Mouse (Mus musculus): Measurements from ENCODE around the gene F2. TPM values are rescaled to one million over a fixed set of nuclear protein-coding genes. Genes with fewer than 3 reads are reported as not detected.

The F2 gene
- polyA plus RNA-seq, 1 experiment from 2014 or later: 638 TPM

DNA sequence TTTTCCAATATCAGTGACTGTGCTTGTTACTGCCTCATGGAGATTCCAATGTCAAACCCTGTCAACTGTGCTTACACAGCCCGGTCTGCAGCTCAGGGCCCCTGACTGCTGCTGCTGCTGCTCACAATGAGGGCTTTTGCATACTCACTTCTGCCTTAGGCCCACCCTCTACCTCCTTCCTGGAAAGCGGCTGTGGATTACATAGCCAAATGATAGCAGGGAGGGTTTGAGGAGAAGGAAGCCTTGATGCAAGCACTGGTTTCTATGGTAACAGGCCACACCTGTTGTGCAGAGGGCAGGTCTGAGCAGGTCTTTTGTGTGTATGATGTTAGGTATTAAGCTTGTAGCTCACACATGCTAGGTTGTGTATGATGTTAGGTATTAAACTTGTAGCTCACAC lies 31.5 kb upstream of the F2 start:
- Histone ChIP-seq H3K9me3 (replicated peaks; ENCODE audit: control insufficient read depth, low read length) (no peaks in the 10 kb centered on the region), H3K27me3 (ENCODE audit: control insufficient read depth, insufficient read depth, low read depth, low read length) (no peaks in the 10 kb centered on the region), H3K4me3 (ENCODE audit: low read depth, low read length) (no peak overlapping the region), H3K9ac (ENCODE audit: low read depth, low read length) (no peak overlapping the region), H3K4me2 (ENCODE audit: low read depth, low read length) (no peak overlapping the region), H3K36me3 (ENCODE audit: control insufficient read depth, insufficient read depth) (peaks cover 44% of the 10 kb centered on the region), H3K4me1 (ENCODE audit: control insufficient read depth, low read depth, low read length) (no peaks in the 10 kb centered on the region), H3K27ac (ENCODE audit: low read length) (no peak overlapping the region)
- 67% methylated on average over 2 of the region's 2 CpGs for WGBS (ENCODE audit: insufficient replicate concordance)
- ATAC-seq (ENCODE audit: low read depth): no peak

- WGBS (ENCODE audit: insufficient replicate concordance): 84% methylated on average over 6 of the region's 6 CpGs
- Histone ChIP-seq H3K36me3 (ENCODE audit: control insufficient read depth, insufficient read depth) (peaks cover 42% of the 10 kb centered on the region), H3K27ac (ENCODE audit: low read length) (no peak overlapping the region), H3K4me1 (ENCODE audit: control insufficient read depth, low read depth, low read length) (no peaks in the 10 kb centered on the region), H3K27me3 (ENCODE audit: control insufficient read depth, insufficient read depth, low read depth, low read length) (no peaks in the 10 kb centered on the region), H3K4me2 (ENCODE audit: low read depth, low read length) (no peak overlapping the region), H3K9ac (ENCODE audit: low read depth, low read length) (no peak overlapping the region), H3K4me3 (ENCODE audit: low read depth, low read length) (no peak overlapping the region), H3K9me3 (replicated peaks; ENCODE audit: control insufficient read depth, low read length) (no peaks in the 10 kb centered on the region)
- ATAC-seq (ENCODE audit: low read depth): no peak
These were observed 30.2 kb upstream of the F2 start for GRCm38 (mm10) chr2:91666386-91666910.

DNA sequence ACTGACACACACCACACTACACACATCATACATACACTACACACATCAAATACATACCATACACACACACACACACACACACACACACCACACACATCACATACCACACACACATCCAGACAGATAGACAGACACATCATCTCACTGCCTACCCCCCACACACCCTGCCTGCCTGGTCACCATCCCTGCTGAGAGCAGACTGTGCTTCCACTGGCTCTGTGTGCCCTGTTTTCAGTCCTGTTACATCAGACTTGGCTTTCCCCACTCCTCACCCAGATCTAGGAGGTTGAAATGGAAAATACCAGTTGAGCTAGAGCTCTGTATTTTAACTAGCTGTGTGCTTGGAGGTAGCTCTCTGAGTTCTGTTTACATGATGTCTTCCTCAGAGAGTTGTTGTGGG lies 28.6 kb upstream of the F2 start:
- H3K9me3 ChIP-seq (replicated peaks; ENCODE audit: control insufficient read depth, low read length): no peaks in the 10 kb centered on the region
- no peaks in the 10 kb centered on the region for H3K27me3 ChIP-seq (ENCODE audit: control insufficient read depth, insufficient read depth, low read depth, low read length)
- H3K27ac ChIP-seq (ENCODE audit: low read length): no peak overlapping the region
- ATAC-seq (ENCODE audit: low read depth): no peak
- no peak overlapping the region for H3K9ac ChIP-seq (ENCODE audit: low read depth, low read length)
- no peak overlapping the region for H3K4me2 ChIP-seq (ENCODE audit: low read depth, low read length)
- no peaks in the 10 kb centered on the region for H3K4me1 ChIP-seq (ENCODE audit: control insufficient read depth, low read depth, low read length)
- H3K36me3 ChIP-seq (ENCODE audit: control insufficient read depth, insufficient read depth): peaks cover 32% of the 10 kb centered on the region
- H3K4me3 ChIP-seq (ENCODE audit: low read depth, low read length): no peak overlapping the region

- Histone ChIP-seq H3K4me1 (ENCODE audit: control insufficient read depth, low read depth, low read length) (no peaks in the 10 kb centered on the region; the same call in 1 of the 2 replicates), H3K9me3 (replicated peaks; ENCODE audit: control insufficient read depth, low read length) (no peaks in the 10 kb centered on the region), H3K9ac (ENCODE audit: low read depth, low read length) (no peak overlapping the region), H3K4me2 (ENCODE audit: low read depth, low read length) (no peak overlapping the region), H3K36me3 (ENCODE audit: control insufficient read depth, insufficient read depth) (peaks cover 32% of the 10 kb centered on the region), H3K27ac (ENCODE audit: low read length) (no peak overlapping the region), H3K4me3 (ENCODE audit: low read depth, low read length) (no peak overlapping the region), H3K27me3 (ENCODE audit: control insufficient read depth, insufficient read depth, low read depth, low read length) (no peaks in the 10 kb centered on the region)
- no peak for ATAC-seq (ENCODE audit: low read depth)
- WGBS (ENCODE audit: insufficient replicate concordance): 71% methylated on average over 6 of the region's 6 CpGs
These were observed 24.8 kb upstream of the F2 start for GRCm38 (mm10) chr2:91660981-91661380.

DNA sequence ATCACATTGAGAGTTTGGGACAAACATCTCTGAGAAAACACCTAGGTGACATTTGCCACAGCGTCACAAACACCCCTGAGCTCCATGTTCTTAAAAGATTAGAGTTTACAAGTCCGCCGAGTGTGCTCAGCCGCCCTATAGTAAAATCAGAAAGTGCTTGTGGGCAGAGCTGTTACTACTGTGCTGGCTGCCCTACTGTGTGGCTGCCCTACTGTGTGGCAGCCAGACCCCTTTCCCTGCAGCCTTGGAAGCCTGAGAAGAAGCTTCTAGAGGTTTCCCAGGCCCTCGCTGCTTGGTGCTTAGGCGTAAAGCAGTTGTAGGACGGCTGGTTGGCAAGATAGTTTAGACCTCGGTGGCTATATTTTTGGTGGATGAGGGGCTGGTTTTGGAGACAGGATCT lies 23.4 kb upstream of the F2 start:
- H3K4me2 ChIP-seq (ENCODE audit: low read depth, low read length): no peak overlapping the region
- WGBS (ENCODE audit: insufficient replicate concordance): 85% methylated on average over 8 of the region's 8 CpGs
- H3K27ac ChIP-seq (ENCODE audit: low read length): no peak overlapping the region
- no peak overlapping the region for H3K9ac ChIP-seq (ENCODE audit: low read depth, low read length)
- H3K4me1 ChIP-seq (ENCODE audit: control insufficient read depth, low read depth, low read length): no peaks in the 10 kb centered on the region; the same call in 1 of the 2 replicates
- H3K27me3 ChIP-seq (ENCODE audit: control insufficient read depth, insufficient read depth, low read depth, low read length): no peaks in the 10 kb centered on the region
- H3K36me3 ChIP-seq (ENCODE audit: control insufficient read depth, insufficient read depth): peaks cover 40% of the 10 kb centered on the region
- no peak for ATAC-seq (ENCODE audit: low read depth)
- H3K9me3 ChIP-seq (replicated peaks; ENCODE audit: control insufficient read depth, low read length): no peaks in the 10 kb centered on the region
- H3K4me3 ChIP-seq (ENCODE audit: low read depth, low read length): no peak overlapping the region

DNA sequence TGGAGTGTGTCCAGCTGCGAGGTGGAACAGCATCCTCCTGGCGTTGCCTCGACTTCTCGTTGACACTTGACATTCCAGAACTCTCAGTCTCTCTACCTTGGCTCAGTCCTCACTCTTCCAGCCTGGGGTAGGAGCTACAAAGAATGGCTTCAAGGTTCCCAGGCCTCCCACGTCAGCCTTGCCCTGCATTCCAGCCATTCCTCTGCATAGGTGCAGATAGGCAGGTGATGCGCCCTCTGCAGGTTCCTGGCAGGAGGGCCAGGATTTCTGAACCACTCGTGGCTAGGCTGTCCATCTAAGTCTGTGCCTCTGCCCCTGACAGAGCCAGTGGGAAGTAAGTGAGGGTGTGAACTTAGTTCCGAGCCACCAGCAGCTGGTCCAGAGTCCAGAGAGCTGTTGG lies 20.6 kb upstream of the F2 start:
- no peaks in the 10 kb centered on the region for H3K27me3 ChIP-seq (ENCODE audit: control insufficient read depth, insufficient read depth, low read depth, low read length)
- H3K9me3 ChIP-seq (replicated peaks; ENCODE audit: control insufficient read depth, low read length): no peaks in the 10 kb centered on the region
- no peak overlapping the region for H3K4me3 ChIP-seq (ENCODE audit: low read depth, low read length)
- H3K9ac ChIP-seq (ENCODE audit: low read depth, low read length): no peak overlapping the region
- ATAC-seq (ENCODE audit: low read depth): no peak
- no peak overlapping the region for H3K27ac ChIP-seq (ENCODE audit: low read length)
- H3K4me2 ChIP-seq (ENCODE audit: low read depth, low read length): no peak overlapping the region
- peaks cover 8% of the 10 kb centered on the region for H3K4me1 ChIP-seq (ENCODE audit: control insufficient read depth, low read depth, low read length)
- H3K36me3 ChIP-seq (ENCODE audit: control insufficient read depth, insufficient read depth): peaks cover 29% of the 10 kb centered on the region
- WGBS (ENCODE audit: insufficient replicate concordance): 70% methylated on average over 8 of the region's 8 CpGs

DNA sequence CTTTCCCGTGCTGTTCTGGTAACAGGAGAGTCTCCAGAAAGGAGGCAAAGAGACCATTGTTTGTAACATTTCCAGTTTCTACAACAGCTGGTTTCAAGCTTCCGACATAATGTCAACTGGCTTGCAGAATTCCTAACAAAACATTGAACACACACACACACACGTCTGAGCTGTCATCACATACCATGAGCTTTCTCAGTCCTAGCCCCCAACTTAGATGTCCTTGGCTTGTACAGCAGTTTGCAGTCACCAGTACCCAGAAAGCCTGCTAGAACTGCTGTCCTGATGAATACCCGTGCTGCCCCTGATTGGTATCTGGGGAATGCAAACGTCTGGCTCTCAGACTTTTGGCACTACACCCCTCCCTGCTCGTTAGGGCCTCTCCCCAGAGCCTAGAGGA lies 19.6 kb upstream of the F2 start:
- ATAC-seq (ENCODE audit: low read depth): no peak
- Histone ChIP-seq H3K27ac (ENCODE audit: low read length) (no peak overlapping the region), H3K9ac (ENCODE audit: low read depth, low read length) (no peak overlapping the region), H3K36me3 (ENCODE audit: control insufficient read depth, insufficient read depth) (peaks cover 29% of the 10 kb centered on the region), H3K4me1 (ENCODE audit: control insufficient read depth, low read depth, low read length) (peaks cover 13% of the 10 kb centered on the region), H3K27me3 (ENCODE audit: control insufficient read depth, insufficient read depth, low read depth, low read length) (no peaks in the 10 kb centered on the region), H3K4me2 (ENCODE audit: low read depth, low read length) (no peak overlapping the region), H3K4me3 (ENCODE audit: low read depth, low read length) (no peak overlapping the region), H3K9me3 (replicated peaks; ENCODE audit: control insufficient read depth, low read length) (no peaks in the 10 kb centered on the region)
- WGBS (ENCODE audit: insufficient replicate concordance): 63% methylated on average over 6 of the region's 6 CpGs

- H3K9ac ChIP-seq (ENCODE audit: low read depth, low read length): no peak overlapping the region
- peaks cover 13% of the 10 kb centered on the region for H3K4me1 ChIP-seq (ENCODE audit: control insufficient read depth, low read depth, low read length)
- no peaks in the 10 kb centered on the region for H3K27me3 ChIP-seq (ENCODE audit: control insufficient read depth, insufficient read depth, low read depth, low read length)
- no peaks in the 10 kb centered on the region for H3K9me3 ChIP-seq (replicated peaks; ENCODE audit: control insufficient read depth, low read length)
- no peak for ATAC-seq (ENCODE audit: low read depth)
- H3K27ac ChIP-seq (ENCODE audit: low read length): no peak overlapping the region
- H3K4me2 ChIP-seq (ENCODE audit: low read depth, low read length): no peak overlapping the region
- H3K4me3 ChIP-seq (ENCODE audit: low read depth, low read length): no peak overlapping the region
- WGBS (ENCODE audit: insufficient replicate concordance): 75% methylated on average over 5 of the region's 5 CpGs
- H3K36me3 ChIP-seq (ENCODE audit: control insufficient read depth, insufficient read depth): peaks cover 29% of the 10 kb centered on the region
These were observed 19.2 kb upstream of the F2 start for GRCm38 (mm10) chr2:91655388-91655787.

GRCm38 (mm10) chr2:91652863-91653262 lies 16.6 kb upstream of the F2 start:
- ATAC-seq (ENCODE audit: low read depth): no peak
- Histone ChIP-seq H3K27me3 (ENCODE audit: control insufficient read depth, insufficient read depth, low read depth, low read length) (no peaks in the 10 kb centered on the region), H3K36me3 (ENCODE audit: control insufficient read depth, insufficient read depth) (peaks cover 22% of the 10 kb centered on the region), H3K4me1 (ENCODE audit: control insufficient read depth, low read depth, low read length) (peaks cover 26% of the 10 kb centered on the region), H3K4me2 (ENCODE audit: low read depth, low read length) (no peak overlapping the region), H3K27ac (ENCODE audit: low read length) (no peak overlapping the region), H3K4me3 (ENCODE audit: low read depth, low read length) (no peak overlapping the region), H3K9me3 (replicated peaks; ENCODE audit: control insufficient read depth, low read length) (no peaks in the 10 kb centered on the region), H3K9ac (ENCODE audit: low read depth, low read length) (no peak overlapping the region)
- 58% methylated on average over 6 of the region's 6 CpGs for WGBS (ENCODE audit: insufficient replicate concordance)
